Mouse (Mus musculus): ENCODE results near the gene Epyc. TPM values are rescaled to one million over a fixed set of nuclear protein-coding genes. Genes with fewer than 3 reads are reported as not detected.
"Not testable (repeated sequence)": the region's sequence is repeated elsewhere in the genome, so short reads cannot be mapped to it uniquely, and the experiment has no call there.

Epyc gene
- total RNA-seq, 1 experiment from 2014 or later = 0.19 TPM

DNA sequence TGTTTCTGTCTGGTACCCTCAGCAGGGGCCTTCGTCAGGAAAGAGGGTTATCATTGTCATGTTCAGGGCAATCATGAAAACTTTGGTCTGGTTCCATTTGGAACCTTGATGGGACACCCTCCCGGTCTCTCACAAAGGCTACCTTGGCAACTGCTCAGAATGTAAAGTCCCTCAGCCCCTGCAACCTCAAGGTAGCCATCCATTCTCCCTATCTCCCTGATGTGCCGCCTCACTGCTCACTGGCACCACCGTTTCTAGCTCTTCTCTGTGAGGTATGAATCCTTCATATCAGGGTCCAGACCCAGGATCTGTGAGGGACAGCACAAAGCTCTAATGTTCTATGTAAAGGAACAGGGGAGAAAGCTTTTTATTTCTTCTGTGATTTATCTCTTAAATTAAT lies 70.7 kb downstream of the Epyc start:
- no peak for DNase-seq

DNA sequence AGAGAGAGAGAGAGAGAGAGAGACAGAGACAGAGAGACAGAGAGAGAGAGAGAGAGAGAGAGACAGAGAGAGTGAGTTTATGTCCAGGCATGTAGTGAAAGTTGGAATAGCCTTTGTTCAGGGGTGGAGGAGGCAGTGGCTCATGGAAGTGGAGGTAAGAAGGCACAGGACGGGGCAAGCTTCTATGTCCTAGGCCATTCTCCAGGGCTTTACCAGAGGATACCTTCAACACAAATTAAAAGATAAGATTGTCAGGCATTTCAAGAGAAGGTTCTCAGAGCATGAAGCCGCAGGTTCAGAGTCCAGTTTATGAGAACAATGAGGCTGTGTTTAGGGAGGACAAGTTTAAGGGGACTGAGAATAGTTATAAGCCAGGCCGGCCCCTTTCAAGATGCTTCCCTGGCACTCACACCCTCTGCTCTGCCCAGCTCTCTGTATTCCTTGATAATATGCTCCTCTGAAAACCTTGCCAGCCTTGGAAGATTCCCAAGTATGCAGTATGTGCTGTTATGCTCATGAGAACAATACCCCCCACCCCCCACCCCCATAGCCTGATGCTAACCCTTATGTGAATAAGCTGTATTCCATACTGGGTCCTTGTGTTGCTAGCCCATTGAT lies 71.5 kb downstream of the Epyc start:
- DNase-seq = no peak

DNA sequence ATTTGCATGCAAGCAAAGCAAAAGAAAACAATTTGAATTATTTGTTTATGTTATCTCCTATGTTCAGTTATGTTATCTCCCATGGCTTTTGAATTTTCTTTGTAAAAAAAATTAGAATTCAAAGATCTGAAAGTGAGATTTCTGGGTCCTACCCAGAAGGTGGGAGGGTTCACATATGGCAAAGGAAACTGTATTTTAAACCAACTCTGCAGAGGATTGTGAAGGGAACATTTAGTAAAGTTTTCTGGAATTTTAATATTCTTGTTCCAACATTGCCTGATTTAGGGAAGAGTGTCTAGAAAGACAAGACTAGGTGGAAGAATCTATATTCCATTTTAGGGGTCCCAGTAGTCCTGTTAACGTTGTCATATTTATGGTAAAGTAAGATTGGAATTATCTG lies 73.4 kb downstream of the Epyc start:
- DNase-seq = no peak

DNA sequence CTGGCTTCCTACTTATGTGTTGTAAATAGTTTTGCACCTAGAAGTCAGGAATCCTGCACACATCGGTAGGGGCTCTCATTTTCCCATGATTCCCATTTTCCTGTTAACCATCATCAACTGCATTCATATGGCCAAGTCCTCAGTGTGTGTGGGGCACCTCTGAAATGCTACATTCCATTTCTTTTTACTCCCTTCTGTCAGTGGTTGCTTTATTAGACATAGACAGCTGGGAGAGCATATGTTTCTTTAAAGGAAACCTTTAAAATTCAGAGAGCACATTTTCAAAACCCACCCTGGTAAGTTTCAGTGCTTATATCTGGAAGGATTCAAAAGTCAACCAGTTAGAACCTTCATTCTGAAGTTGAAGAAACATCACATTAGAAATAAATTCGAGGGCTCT lies 74.2 kb downstream of the Epyc start:
- DNase-seq = no peak

DNA sequence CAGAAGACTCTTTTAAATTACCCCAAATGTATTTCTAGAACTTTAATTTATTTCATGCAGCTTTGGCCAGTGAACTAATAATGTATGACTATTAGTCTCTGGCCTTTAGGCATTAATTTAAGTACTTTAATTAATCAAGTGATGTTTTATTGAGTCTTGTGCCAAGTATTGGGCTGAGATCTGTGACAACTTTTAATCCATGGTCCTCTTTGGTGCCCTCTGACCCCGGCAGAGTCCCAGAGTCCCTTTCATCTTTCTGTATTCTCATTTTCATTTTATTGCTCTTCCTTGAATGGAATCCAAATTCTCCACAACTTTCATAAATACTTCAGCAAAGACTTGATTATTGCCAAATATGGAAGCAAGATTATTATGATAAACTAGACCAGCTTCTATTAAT lies 76.8 kb downstream of the Epyc start:
- DNase-seq = no peak

DNA sequence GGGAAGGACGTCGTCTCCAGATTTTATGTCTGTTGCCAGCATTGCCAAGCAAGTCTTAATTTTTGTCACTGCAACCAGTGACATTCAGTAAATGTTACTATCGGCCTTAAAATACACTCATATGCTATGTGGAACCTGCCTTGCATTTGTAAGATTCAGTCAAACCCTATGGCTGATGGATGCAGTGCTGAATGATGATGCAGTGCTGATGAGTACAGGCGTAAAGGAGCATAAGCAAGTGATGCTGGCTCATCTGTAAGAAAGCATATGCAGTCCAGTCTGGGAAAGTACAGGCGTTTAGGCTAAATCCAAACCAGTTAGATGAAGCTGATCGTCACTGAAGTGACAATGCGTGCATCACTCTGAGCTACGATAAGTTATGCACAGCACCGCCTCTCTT lies 78.8 kb downstream of the Epyc start:
- DNase-seq = no peak

DNA sequence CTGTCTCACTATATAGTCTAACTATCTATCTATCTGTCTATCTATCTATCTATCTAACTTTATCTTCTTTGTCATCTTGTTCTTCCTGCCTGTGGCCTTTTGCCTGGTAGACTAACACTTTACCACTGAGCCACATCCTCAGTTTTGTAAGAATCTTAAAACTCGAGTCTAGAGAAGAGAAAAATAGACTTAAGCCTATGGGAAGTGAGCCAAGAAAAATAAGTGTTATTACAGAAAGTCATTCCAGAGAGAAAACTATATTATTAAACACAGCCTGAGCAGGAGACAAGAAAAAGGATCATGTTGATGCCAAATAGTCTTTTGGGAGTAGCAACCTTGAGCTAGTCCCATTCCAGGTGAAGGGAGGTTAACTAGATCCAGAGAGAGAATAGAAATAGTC lies 82.1 kb downstream of the Epyc start:
- no peak for DNase-seq

DNA sequence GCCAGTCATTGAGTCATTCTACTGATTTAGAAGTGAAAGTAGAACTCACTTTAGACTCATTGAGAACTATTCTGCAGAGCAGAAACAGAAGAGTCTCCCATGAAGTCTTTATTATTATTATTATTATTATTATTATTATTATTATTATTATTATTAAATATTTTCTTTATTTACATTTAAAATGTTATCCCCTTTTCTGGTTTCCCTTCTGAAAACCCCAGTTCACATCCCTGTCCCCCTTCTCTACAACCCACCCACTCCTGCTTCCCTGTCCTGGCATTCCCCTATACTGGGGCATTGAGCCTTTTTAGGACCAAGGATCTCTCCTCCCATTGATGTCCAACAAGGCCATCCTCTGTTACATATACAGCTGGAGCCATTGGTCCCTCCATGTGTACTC lies 82.8 kb downstream of the Epyc start, which contains the start of gene C030005K15Rik:
C030005K15Rik (minus strand) TSS at position 101 of the 400 bp plus-strand sequence.
- not testable (repeated sequence) for DNase-seq

Other genes with a start within 250 kb of the Epyc start
- 214 and 240 TPM in 2 replicates for gene Dcn, start 164.5 kb upstream of the Epyc start, total RNA-seq (2021)
- gene Lum, start 78.9 kb upstream of the Epyc start, total RNA-seq (2021) = 23.8 and 24.7 TPM in 2 replicates
- gene Kera, start 37.2 kb upstream of the Epyc start, total RNA-seq (2021) = 0.15 TPM in 1 of 2 replicates, not detected in the other
- not detected in 2 replicates for gene Ccer1, start 49.0 kb downstream of the Epyc start, total RNA-seq (2021)
- gene C030005K15Rik, start 82.7 kb downstream of the Epyc start, total RNA-seq (2021) = not detected in 2 replicates

Measured in adrenal gland, postnatal 14 days (tissue).